Mouse (Mus musculus): ENCODE data around the gene Exoc6.

GRCm38 (mm10) chr19:37561106-37561892, 11.1 kb downstream of the Exoc6 start:
- TF ChIP-seq GATA1 (IDR thresholded peaks at IDR 0.05; ENCODE audit: borderline replicate concordance, low read length) (peak; percentile 100), FLI1 (IDR thresholded peaks at IDR 0.05; ENCODE audit: low read length) (peak; percentile 99)
